Mouse (Mus musculus) urinary bladder, postnatal 4 days (tissue): ENCODE results near the gene Piezo1.

ENCODE experiments used
- DNase-seq, 2 experiments: peaks; one replicate each; pipeline ENCODE4 v3.0.0; 2021 to 2022; ENCODE audit warnings: low spot score in 2 of 2

Gene Piezo1

DNA sequence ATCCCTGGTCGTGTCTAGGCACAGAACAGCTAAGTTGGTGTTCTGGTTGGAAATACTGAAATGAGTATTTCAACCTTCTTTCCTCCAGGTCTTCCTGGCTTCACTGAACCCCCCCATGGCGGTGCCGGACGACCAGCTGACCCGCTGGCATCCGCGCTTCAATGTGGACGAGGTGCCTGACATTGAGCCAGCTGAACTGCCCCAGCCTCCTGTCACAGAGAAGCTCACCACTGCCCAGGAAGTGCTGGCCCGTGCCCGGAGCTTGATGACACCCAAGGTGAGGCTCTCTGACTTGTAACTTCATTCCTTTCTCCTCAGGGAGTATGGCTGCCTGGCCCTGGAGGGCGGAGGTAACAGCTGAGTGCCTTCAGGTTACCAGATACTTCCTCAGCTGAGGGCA lies 20.0 kb upstream of the Piezo1 start:
- DNase-seq: no peak

DNA sequence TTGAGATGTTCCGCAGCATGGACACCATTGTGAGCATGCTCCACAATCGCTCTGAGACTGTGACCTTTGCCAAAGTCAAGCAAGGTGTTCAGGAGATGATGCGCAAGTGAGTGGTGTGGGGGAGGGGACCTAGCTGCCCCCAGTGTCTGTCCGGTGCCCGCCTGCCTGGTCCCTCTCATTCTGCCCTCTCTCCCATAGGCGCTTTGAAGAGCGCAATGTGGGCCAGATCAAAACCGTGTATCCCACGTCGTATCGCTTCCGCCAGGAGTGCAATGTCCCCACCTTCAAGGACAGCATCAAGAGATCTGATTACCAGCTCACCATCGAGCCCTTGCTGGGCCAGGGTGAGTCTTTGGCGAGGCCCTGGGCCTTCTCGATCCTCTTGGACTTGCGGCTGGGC lies 18.9 kb upstream of the Piezo1 start:
- DNase-seq: no peak

DNA sequence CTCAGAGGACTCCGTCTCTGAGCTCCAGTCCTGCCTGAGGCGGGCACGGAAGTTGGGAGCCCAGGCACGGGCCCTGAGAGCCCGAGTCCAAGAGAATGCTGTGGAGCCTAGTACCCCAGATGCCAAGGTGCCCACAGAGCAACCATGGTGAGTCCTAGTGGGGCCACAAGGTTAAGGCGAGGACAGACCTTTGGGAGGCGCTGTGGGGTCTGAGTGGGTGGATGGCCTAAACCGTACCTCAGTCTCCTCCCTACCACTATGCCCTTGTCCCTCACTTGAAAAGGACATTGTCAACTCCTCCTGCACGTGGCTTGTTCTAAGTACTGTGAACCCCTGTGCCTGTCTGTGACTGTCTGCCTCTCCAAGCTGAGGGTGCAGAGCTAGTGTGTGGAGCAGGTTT lies 18.2 kb upstream of the Piezo1 start:
- no peak for DNase-seq

DNA sequence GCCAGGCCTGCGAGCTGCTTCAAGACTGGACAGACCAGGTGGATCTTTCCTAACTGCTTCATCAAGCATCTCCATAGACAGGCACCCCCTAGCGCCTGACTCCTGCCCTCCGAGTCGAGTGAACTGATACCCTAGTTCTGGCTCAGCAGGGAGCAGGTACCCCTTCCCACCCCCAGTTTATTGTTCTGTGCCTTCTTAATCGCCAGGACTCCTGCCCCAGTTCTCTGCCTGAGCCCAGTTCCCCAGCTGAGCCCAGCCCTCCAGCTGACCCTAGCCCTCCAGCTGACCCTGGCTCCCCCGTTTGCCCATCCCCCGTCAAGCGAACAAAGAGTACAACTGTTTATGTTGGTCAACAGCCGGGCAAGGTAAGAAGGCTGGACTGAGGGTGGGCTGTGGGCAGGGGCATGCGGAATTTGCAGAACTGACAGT lies 17.8 kb upstream of the Piezo1 start:
- DNase-seq: no peak

DNA sequence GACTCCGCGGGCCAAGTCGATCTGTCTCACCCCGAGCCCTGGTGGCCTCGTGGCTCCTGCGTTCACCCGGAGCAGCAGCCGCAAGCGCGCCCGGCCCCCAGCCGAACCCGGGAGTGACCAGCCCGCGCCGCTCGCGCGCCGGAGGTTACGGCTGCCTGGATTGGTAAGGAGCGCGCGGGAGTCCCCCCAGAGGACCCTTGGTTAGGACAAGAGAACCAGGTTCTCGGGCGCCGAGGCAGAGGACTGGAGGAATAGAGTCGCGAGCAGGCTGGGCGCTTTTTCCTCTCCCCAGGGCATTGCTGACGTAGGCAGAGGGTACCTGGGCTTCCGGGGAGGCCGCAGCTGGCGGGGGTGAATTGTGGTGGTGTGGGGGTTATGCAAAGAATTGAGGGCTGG lies 17.0 kb upstream of the Piezo1 start:
- DNase-seq: no peak

DNA sequence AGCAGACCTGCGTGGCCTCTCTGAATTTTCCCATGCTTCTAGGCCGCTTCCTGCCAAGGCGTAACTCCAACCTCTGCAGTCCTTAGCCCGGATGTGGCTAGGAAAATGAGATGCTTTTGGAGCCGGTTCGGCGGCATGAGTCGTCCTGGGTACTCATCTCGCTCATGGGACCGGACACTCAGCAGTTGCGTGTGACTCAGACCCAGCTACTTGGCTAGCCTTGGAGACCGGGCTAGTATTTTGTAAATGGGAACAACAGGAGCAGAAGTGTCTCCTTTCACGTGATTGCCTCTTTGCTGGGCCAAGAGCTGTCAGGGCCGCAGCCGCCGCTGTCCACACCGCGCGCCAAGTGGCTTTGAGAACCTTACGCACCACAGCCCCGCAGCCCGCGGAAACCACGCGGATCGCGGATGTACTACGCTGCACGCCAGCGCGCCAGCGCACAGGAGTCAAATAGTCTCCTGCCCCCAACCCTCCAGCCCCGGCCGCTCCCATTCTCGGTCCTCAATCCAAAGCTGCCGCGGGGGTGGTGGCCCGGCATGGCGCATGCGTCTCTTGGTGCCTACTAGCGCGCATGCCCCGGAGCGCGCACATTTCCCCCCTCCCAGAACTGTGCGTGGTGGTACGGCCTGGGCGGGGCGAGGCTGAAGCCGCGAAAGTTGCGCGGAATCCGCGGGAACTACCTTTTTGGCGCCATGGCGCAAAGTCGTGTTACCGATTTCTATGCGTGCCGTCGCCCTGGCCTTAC lies 16.4 kb upstream of the Piezo1 start, which contains the start of gene Cdt1:
Cdt1 (plus strand) TSS at position 655 of the 748 bp plus-strand sequence.
- peak; percentile 95 to 96 for DNase-seq

DNA sequence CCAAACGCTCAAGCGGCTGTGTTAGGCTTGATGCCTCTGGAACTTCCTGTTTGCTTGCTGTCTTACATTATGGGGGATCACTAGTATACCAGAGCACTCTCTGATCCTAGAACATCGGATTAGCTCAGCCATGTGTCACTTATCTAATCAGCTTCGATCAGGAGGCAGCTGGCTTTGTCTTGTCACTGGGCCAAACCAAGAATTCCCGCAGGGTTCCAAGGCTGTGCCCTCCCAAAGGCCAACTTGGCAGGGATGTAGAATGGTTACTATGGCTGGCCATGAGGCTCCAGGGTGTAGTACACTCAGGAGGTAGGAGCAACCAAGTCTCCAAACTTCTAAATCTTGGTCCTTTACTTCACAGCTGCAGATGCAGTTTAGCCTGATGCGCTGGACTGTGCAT lies 15.6 kb upstream of the Piezo1 start:
- DNase-seq: no peak

DNA sequence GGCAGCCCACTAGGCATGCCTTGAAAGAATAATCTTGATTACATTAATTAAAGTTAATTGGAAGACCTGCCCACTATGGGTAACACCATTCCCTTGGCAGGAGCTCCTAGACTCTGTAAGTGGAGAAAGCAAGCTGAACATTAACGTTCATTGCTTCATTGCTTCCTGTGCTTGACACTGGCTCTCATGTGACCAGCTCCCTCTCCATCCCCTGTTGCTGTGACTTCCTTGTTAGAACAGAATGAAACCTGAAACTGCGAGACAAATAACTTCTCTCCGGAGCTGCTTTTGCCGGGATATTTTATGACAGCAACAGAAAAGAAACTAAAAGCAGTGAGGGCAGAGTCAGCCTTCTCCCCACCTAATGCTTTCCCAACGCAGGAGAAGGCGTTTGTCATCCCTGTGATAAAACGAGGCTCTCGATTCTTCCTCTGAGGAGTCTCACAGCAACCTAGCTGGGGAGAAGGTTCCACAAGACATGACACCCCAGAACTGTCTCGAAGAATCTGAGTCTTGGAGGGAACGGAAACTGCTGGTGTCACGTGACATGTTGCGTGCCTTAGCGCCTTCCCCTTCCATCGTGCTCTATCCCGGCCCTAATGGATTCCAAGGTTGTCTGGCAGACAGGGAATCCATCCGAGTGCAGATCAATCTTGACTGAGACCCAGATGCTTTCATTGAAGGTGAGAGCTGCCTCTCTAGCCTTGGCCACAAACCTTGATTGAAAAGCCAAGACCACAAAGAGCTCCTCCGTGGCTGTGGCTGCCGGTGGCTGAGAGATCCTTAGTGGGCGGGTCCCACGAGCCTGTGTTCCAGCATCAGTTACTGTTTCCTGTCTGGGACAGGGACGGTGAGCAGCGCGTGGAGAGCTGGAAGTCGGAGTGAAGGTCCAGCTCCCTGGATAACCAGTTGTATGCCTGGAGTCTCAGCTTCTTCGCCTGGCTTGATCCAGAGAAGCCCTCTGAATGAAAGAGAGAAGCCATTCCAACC lies 13.5 kb upstream of the Piezo1 start:
- no peak for DNase-seq

DNA sequence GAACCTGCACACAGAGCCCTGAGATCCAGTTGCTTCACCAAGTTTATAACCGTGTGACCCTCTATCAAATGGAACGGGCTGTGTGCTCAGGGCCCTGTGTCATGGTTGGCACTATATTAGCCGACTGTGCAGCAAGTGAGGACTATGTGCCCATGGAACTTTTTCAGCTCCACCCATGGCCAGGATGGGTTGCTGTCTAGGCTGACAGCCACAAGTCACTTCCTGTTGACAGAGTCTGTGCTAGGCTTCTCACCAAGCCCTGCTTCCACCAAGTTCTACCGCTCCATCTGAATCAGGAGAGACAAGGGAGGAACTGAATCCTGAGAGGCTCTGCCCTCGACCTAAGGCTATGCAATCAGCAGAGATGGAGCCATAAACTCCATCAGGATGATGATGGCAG lies 10.1 kb upstream of the Piezo1 start:
- no peak for DNase-seq

DNA sequence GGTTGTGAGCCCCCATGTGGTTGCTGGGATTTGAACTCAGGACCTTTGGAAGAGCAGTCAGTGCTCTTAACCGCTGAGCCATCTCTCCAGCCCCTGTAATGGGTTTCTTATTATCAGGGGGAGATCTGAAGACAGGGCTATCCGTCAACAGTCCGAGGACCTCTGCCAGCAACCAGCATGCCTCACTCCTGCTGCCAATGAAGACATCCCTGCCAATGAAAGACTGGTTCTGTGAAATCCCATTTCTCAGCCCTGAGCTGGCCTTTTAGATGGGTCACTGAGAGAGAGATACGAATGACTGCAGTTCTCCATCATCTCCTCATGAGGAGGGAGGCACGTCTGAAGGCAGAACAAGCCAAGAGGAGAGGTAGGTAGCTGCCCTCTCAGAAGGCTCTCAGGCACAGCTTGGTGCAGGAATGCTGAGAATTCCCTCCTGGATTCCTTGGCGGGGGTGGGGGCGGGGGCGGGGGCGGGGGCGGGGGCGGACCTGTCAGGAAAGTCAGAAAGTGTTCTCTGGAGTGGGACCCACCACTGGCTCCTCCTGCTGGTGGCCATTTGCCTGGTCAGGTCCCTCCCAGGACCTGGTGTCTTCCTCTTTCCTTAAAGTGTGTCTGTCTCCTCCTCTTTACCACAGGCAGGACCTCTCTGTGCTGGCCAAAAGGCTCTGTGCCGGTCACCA lies 7.7 kb upstream of the Piezo1 start:
- DNase-seq: no peak

DNA sequence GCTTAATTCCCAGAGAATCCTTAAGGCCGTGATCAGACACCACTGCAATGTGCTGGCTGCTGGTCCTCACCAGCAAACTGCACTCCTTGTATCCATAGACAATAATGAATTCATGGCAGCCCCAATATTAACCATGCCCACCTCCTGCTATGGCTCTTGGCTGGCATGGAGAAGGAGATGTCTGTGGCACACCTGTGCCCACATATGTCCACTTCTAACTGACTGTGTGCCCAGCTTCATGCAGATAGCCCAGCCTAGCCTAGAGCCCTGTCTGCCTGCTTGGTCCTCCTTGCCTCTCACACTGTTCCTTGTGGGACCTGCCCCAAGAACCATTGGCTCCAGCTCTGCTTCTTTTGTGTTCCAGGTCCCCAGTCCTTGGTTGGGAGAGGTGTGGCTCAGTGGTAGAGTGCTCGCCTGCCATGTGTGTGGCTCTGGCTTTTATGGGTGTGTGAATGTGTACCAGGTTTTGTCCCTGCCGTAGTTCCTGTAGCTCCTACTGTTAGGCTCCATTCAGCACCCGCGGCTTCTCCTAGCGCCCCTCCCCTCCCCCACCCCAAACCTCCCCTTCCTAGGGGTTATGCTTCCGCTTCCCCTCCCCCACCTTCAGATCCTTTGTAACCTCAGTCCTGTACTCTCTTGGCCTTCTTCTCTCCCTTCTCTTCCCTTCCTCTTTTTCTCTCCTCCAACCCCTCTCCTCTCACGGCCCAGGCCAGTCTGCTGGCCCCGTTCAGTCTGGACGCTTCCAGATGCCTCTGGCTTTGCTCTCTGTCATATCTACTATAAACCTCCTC lies 6.3 kb upstream of the Piezo1 start:
- no peak for DNase-seq

DNA sequence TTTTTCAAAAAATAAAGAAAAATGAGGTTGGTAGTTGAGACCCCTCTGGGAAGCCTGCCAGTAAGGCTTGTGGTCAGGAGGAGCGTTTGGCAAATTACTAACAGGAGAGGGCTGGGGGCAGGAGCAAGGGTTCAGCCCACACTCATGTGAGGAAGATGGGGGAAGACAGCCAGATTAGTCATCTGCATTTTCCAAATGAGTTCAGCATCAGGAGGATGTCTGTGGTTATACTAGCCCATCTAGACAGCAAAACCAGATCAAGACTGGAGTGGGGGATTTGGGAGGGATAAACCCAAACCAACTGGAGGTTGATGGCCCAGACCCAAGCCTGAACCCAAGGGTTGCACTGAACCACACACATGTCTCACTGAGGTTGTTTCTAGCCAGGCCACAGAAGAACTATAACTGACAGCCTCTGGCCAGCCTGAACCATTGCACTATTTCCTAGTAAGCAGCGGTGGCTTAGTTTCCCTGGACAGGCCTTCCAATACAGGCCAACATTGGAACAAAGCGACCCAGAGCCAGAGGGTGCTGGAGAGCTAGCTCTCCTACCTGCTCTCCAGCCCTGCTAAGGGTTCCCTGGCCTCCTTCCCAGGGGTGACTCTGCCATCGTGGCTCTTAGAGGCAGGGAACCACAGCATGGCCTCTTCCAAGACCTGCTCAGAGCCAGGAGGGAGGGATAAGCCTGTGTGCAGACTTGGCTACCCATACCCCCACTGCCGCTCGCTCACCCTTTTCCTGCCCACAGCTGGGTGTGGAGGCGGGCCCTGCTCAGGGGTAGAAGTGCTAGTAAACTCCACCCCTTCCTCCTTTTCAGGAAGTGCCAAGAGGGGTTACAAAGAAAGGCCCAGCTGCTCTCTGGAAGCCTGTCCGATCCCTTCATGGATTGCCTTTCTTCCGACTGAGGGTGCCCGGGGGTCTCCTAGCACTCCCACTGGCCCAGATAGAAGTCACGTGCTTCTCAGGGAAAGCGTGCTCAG lies 5.2 kb upstream of the Piezo1 start:
- no peak for DNase-seq

DNA sequence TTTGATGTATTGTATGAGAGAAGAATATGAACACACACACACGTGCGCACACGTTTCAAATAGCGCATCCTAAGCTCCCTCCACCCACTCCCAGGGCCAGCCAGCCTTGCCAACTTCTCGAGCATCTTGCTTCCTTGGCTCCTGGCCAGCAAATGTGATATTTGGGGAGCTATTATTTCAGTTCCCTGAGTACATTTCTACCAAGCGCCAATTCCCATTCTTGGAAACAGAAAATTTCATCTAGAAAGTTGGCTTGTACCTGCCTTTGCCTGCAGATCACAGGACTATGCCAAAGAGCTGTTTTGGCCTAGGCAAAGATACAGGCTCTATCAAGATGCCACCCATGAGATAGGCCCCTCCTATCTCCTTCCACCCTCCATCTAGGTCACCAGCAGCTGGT lies 3.7 kb upstream of the Piezo1 start:
- DNase-seq: no peak

DNA sequence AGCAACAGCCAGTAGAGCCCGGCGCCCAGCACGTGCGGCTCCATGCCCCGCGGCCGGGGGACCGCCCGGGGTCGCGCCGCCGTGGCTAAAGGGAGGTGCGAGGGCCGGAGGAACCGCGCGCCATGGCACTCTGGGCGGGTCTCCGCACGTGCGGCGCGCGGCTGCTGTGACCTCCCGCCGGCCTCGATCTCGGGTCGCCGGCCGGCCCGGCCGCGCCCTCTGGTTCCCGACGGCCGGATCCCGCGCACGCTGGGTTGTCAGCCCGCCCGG lies 199 bp downstream of the Piezo1 start:
- no peak for DNase-seq

DNA sequence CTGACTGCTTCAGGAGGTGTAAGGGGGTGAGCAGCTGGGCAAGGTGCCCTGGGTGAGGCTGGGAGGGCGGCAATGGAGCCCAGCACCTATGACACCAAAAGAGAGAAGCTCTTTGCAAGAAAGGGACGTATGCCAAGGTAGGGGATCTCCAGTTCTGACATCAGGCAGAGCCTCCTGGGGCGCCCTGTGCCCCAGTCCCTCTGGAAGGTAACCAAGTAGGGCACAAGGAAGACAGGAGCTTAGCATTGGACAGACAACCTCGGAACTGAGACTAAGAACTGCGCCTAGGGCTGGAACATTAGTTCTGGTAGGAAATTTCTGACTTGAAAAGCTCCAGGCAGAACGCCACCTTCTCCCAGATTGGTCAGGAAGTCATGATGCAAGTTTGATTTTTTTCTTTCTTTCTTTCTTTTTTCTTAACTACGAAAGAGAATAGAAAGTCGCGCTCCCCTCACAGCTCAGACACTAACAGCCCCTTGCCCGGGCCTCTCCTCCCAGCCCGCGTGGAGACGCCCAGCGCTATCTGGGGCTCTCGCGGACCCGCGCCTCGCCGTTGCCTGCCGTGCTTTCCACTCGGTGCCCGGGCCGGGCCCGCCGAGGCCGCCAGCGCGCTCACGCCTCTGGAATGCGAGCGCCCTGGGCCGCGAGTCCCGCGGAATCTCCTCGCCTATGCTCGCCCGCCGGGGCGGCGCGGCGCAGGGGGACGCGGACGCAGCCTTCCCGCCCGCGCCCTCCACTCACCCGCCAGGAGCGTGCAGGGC lies 715 bp downstream of the Piezo1 start:
- peak in 1 of 2 experiments; percentile 66 for DNase-seq

DNA sequence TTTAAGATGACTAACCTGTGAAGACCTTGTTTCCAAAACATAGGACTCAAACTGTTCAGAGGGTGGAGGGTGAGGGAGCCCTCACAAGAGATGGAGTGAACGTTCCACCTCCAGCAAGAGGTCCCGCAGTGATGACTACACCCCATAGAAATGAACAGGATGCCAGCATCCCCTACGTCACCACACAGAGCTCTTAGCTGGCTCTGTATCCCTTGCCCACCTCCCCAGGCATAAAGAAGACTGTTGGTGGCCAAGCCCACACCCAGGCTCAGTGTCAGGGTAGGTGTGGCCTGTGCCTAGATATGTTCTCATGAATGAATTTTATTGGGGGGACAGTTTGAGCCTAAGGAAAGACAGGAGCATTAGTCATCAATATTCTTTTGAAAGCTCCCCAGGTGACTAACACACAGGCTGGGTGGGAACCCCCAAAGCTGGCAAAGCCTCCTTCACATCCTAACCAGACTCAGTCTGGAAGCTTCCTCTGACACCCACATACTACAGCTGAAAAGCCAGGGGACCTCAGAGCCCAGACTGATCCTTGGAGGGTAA lies 2.2 kb downstream of the Piezo1 start:
- DNase-seq: no peak

DNA sequence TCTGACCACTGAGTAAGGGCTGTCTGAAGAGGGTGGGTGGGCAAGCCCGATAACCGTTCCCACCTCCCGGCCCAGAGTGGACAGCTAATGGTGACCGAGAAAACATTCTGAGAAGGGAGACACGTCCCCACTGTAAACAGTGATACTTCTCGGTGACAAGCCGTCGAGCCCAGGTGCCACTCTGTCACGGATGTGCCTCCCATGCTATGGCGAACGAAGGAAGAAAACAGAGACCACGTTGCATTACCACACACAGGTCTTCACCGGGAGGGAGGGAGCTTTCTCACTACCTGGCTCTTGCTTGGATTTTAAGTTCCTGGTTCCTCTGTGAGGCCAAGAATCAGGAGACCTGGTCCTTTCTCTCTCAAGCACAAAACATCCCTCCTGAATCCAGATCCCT lies 2.8 kb downstream of the Piezo1 start:
- no peak for DNase-seq

DNA sequence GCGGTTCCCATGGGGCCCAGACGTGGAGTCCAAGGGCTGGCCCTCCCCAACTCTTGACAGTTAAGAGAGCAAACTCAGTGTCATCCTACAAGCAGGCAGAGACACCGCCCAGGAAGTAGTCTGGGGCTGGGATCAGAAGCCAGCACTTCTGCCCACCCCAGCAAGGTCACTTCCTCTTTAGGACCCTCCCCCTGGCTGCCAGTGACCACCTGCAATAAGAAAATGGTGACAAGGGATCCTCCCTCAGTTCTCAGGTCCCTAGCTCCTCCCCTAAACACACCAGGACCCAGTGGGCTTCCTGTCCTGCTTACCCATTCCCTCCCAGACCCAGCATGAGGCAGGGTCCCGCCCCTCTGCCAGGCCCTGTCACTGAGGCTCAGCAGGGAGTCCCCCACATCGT lies 3.3 kb downstream of the Piezo1 start:
- no peak for DNase-seq

DNA sequence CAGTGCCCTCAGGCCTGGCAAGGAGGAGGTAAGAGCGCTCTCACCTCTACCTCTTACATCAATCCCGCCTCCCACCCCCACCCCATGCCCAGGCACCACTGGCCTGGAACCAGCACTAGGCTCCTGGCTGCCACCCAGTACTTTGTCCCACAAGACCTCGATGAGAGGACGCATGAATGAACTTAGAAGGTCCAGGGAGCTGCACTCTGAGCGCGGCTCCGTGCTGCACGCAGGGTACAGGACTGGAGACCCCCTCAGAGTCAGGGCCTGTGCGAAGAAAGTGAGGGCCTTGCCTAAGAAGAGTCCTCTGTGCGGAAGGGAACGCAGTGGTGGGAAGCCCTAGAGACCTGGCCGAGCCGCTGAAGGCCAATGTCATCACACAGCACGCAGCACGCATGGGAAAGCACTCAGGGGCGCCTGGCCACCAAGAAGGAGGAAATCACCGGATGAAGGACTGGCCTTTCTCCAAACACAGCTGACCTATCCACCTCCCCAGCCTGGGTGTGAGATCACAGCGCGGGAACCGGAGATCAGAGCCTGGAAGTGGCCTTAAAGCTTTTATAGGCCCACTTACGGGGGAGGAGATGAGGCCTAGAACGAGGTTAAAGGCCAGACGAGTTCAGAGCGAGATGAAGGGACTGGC lies 4.2 kb downstream of the Piezo1 start:
- DNase-seq: no peak
